Mouse (Mus musculus): Measurements from ENCODE around the gene Dlg4. TPM values are rescaled to one million over a fixed set of nuclear protein-coding genes. Genes with fewer than 3 reads are reported as not detected.
"Not testable (repeated sequence)": the region's sequence is repeated elsewhere in the genome, so short reads cannot be mapped to it uniquely, and the experiment has no call there.

The Dlg4 gene
- polyA plus RNA-seq, 1 experiment: 28.0 TPM

GRCm38 (mm10) chr11:69996161-69997061, 20.3 kb upstream of the Dlg4 start:
- no peak for DNase-seq (ENCODE audit: low spot score)

GRCm38 (mm10) chr11:69997070-69997509, 19.7 kb upstream of the Dlg4 start:
- peak; percentile 91 for DNase-seq (ENCODE audit: low spot score)

GRCm38 (mm10) chr11:69998567-69999491, 17.9 kb upstream of the Dlg4 start:
- no peak for DNase-seq (ENCODE audit: low spot score)

GRCm38 (mm10) chr11:69999666-70000065, 17.1 kb upstream of the Dlg4 start:
- DNase-seq (ENCODE audit: low spot score): no peak

- peak; percentile 74 for DNase-seq (ENCODE audit: low spot score)
Measured at GRCm38 (mm10) chr11:70000396-70000898, 16.3 kb upstream of the Dlg4 start, which contains the start of gene Dvl2. Gene Dvl2 (plus strand): TSS chr11:70000595.

- no peak for DNase-seq (ENCODE audit: low spot score)
Measured at GRCm38 (mm10) chr11:70001159-70001558, 15.6 kb upstream of the Dlg4 start.

GRCm38 (mm10) chr11:70001865-70002264, 14.9 kb upstream of the Dlg4 start:
- no peak for DNase-seq (ENCODE audit: low spot score)

- no peak for DNase-seq (ENCODE audit: low spot score)
Measured at GRCm38 (mm10) chr11:70002471-70002870, 14.3 kb upstream of the Dlg4 start.

GRCm38 (mm10) chr11:70005521-70005920, 11.2 kb upstream of the Dlg4 start:
- no peak for DNase-seq (ENCODE audit: low spot score)

- no peak for DNase-seq (ENCODE audit: low spot score)
Measured at GRCm38 (mm10) chr11:70010033-70010432, 6.7 kb upstream of the Dlg4 start.

- DNase-seq (ENCODE audit: low spot score): peak; percentile 14
Measured at GRCm38 (mm10) chr11:70010548-70010947, 6.2 kb upstream of the Dlg4 start.

GRCm38 (mm10) chr11:70010961-70011360, 5.8 kb upstream of the Dlg4 start:
- DNase-seq (ENCODE audit: low spot score): peak; percentile 21

- peak; percentile 17 for DNase-seq (ENCODE audit: low spot score)
Measured at GRCm38 (mm10) chr11:70012931-70013330, 3.8 kb upstream of the Dlg4 start.

- no peak for DNase-seq (ENCODE audit: low spot score)
Measured at GRCm38 (mm10) chr11:70013408-70013807, 3.3 kb upstream of the Dlg4 start.

- no peak for DNase-seq (ENCODE audit: low spot score)
Measured at GRCm38 (mm10) chr11:70014051-70014450, 2.7 kb upstream of the Dlg4 start.

GRCm38 (mm10) chr11:70014880-70015558, 1.7 kb upstream of the Dlg4 start, which contains the start of gene Acadvl:
Gene Acadvl (minus strand): TSS chr11:70015411.
- DNase-seq (ENCODE audit: low spot score): peak; percentile 81

- DNase-seq (ENCODE audit: low spot score): no peak
Measured at GRCm38 (mm10) chr11:70015677-70016076, 1.1 kb upstream of the Dlg4 start.

- DNase-seq (ENCODE audit: low spot score): not testable (repeated sequence)
Measured at GRCm38 (mm10) chr11:70016177-70016576, 565 bp upstream of the Dlg4 start.

- DNase-seq (ENCODE audit: low spot score): no peak
Measured at GRCm38 (mm10) chr11:70017199-70017767, 541 bp downstream of the Dlg4 start.

GRCm38 (mm10) chr11:70018131-70018990, 1.6 kb downstream of the Dlg4 start:
- no peak for DNase-seq (ENCODE audit: low spot score)
